Mouse (Mus musculus) midbrain, embryonic 12.5 days (tissue): Measurements from ENCODE around the gene Lmbr1l. TPM values are rescaled to one million over a fixed set of nuclear protein-coding genes. Genes with fewer than 3 reads are reported as not detected.
A peak's percentile ranks its signal among the peaks of the same experiment; 100 is the strongest.

ENCODE experiments used
- ATAC-seq: fragments of 200-750 bp; cut with Nextera tagmentation; 2 replicates; pipeline ENCODE4 v1.8.0; 2017; ENCODE audit warnings: low read depth, moderate TSS enrichment, moderate library complexity; ENCODE audit not compliant: low FRiP score
- H3K27ac ChIP-seq: fragments of 300-500 bp; sonication (generic); replicated peaks from 2 replicates; pipeline ENCODE4 v1.5.1; 2016; ENCODE audit warnings: mild to moderate bottlenecking
- H3K27me3 ChIP-seq: fragments of 300-500 bp; sonication (generic); 2 replicates; pipeline ENCODE4 v1.6.1; 2016; ENCODE audit warnings: mild to moderate bottlenecking
- H3K36me3 ChIP-seq: fragments of 300-500 bp; sonication (generic); 2 replicates; pipeline ENCODE4 v1.6.1; 2016
- H3K4me1 ChIP-seq: fragments of 300-500 bp; sonication (generic); 2 replicates; pipeline ENCODE4 v1.6.1; 2016
- H3K4me2 ChIP-seq: fragments of 300-500 bp; sonication (generic); replicated peaks from 2 replicates; pipeline ENCODE4 v1.6.1; 2016; ENCODE audit warnings: mild to moderate bottlenecking, moderate library complexity
- H3K4me3 ChIP-seq: fragments of 300-500 bp; sonication (generic); 2 replicates; pipeline ENCODE4 v1.5.1; 2016; ENCODE audit warnings: mild to moderate bottlenecking
- H3K9ac ChIP-seq: fragments of 300-500 bp; sonication (generic); replicated peaks from 2 replicates; pipeline ENCODE4 v1.6.1; 2016; ENCODE audit warnings: mild to moderate bottlenecking, moderate library complexity
- H3K9me3 ChIP-seq: fragments of 300-500 bp; sonication (generic); 2 replicates; pipeline ENCODE4 v1.6.1; 2016; ENCODE audit warnings: mild to moderate bottlenecking
- WGBS: fragments of 180-500 bp; shearing (Covaris S2); methylation state at CpG from one replicate; pipeline ENCODE4 v1.1.7; 2016; 5-methylcytosine and 5-hydroxymethylcytosine counted together
- polyA plus RNA-seq: library from polyadenylated mRNA; unstranded; fragments of >200 nt; fragmentation: Nextera tagmentation; extraction: Ambion mirVana; gene quantifications from 2 replicates; pipeline ENCODE4 v1.2.1, GENCODE M21; 2016

Lmbr1l gene
- polyA plus RNA-seq, 1 experiment from 2014 or later, result 37.1 TPM

- 47% methylated on average over 6 of the region's 6 CpGs for whole genome bisulfite sequencing
- no peaks in the 10 kb centered on the region for H3K36me3 ChIP-seq
- ATAC-seq, result no peak
- no peak overlapping the region for H3K27ac ChIP-seq
- H3K9ac ChIP-seq, result no peak overlapping the region
- H3K4me1 ChIP-seq, result peaks cover 31% of the 10 kb centered on the region
- no peaks in the 10 kb centered on the region for H3K9me3 ChIP-seq
- peaks cover 64% of the 10 kb centered on the region for H3K27me3 ChIP-seq
- no peak overlapping the region for H3K4me3 ChIP-seq
- H3K4me2 ChIP-seq, result no peak overlapping the region
Observed at GRCm38 (mm10) chr15:98891907-98892606, 26.0 kb downstream of the Lmbr1l start.

DNA sequence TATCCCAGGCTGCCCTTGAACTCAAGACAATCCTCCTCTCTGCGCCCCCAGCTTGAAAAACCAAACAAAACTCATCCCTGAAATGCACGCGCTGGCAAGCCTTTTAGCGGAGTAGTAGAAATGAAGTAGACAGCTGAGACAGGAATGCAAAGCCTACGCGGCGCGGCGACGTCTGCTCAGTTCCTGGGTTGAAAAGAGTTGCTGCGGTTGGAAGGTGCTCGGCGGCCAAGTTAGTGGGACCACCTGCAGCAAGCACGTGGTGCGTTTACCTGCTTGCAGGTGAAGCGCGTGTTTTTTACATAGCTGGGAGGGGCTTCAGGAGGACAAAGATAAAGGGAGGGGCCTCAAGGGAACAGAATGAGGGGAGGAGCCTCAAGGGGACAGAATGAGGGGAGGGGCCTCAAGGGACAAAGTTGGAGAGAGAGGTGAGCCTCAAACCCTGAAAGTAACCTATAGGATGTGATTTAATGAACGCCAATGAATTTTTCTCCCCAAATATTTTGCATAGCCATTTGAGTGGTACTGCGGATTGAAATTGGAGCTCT lies 26.8 kb downstream of the Lmbr1l start:
- Histone ChIP-seq H3K27ac (no peak overlapping the region), H3K4me3 (no peak overlapping the region), H3K4me1 (peaks cover 27% of the 10 kb centered on the region), H3K9me3 (no peaks in the 10 kb centered on the region), H3K27me3 (peaks cover 59% of the 10 kb centered on the region), H3K9ac (no peak overlapping the region), H3K36me3 (no peaks in the 10 kb centered on the region), H3K4me2 (no peak overlapping the region)
- WGBS, result 8% methylated on average over 19 of the region's 19 CpGs
- no peak for ATAC-seq

GRCm38 (mm10) chr15:98887526-98887925 lies 30.5 kb downstream of the Lmbr1l start:
- 89% methylated on average over 7 of the region's 7 CpGs for WGBS
- peaks cover 22% of the 10 kb centered on the region for H3K27me3 ChIP-seq
- no peaks in the 10 kb centered on the region for H3K36me3 ChIP-seq
- no peak overlapping the region for H3K27ac ChIP-seq
- H3K9me3 ChIP-seq, result no peaks in the 10 kb centered on the region
- H3K4me2 ChIP-seq, result no peak overlapping the region
- ATAC-seq, result no peak
- H3K9ac ChIP-seq, result no peak overlapping the region
- H3K4me3 ChIP-seq, result no peak overlapping the region
- H3K4me1 ChIP-seq, result no peaks in the 10 kb centered on the region

DNA sequence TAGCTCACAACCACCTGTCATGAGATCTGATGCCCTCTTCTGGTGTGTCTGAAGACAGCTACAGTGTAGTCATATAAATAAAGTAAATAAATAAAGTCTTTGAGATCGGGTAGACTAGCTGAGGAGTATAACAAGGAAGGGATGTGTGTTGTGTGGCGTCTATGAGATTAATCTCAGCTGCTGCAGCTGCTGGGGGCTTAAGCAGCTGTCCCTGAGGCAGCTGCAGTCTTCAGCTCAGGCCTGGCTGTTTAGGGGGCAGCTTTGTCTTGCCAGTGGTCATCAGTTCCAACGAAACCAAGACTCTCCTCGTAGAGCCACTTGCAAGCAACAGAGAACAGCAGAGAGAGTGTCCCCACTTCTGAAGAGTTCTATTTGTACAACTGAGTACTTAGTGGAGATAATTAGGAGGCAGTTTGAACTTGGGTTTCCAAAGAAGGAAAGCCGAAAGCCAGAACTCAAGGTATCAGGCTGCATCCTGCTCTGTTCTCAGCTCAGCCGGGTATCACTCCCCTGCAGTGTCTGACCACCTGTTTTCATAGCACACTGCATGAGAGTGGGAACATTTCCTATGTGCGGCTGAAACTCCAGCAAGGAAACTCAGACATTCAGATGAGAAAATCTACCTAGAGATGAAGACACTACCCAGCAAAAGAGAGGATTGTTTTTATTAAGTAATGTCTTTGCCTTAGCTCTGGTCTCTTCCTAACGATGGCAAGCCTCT lies 31.2 kb downstream of the Lmbr1l start:
- no peak overlapping the region for H3K27ac ChIP-seq
- no peak overlapping the region for H3K9ac ChIP-seq
- H3K4me1 ChIP-seq, result peaks cover under 1% of the 10 kb centered on the region; the same call in 1 of the 2 replicates
- ATAC-seq, result no peak
- H3K9me3 ChIP-seq, result no peaks in the 10 kb centered on the region
- H3K4me3 ChIP-seq, result no peak overlapping the region
- H3K36me3 ChIP-seq, result no peaks in the 10 kb centered on the region
- WGBS, result 63% methylated on average over 8 of the region's 8 CpGs
- peaks cover 15% of the 10 kb centered on the region for H3K27me3 ChIP-seq
- H3K4me2 ChIP-seq, result no peak overlapping the region

- Histone ChIP-seq H3K27ac (no peak overlapping the region), H3K9ac (no peak overlapping the region), H3K27me3 (0 out of 2 replicates have a peak, but pooled peaks cover 4% of the 10 kb centered on the region), H3K4me3 (no peak overlapping the region), H3K4me2 (no peak overlapping the region), H3K4me1 (peaks cover 22% of the 10 kb centered on the region), H3K36me3 (no peaks in the 10 kb centered on the region), H3K9me3 (no peaks in the 10 kb centered on the region)
- 78% methylated on average over 1 of the region's 1 CpGs for WGBS
- no peak for ATAC-seq
Observed at GRCm38 (mm10) chr15:98884106-98884505, 33.9 kb downstream of the Lmbr1l start.

- Histone ChIP-seq H3K4me1 (peaks cover 24% of the 10 kb centered on the region), H3K27ac (no peak overlapping the region), H3K4me2 (no peak overlapping the region), H3K9ac (no peak overlapping the region), H3K27me3 (0 out of 2 replicates have a peak, but pooled peaks cover 4% of the 10 kb centered on the region), H3K36me3 (no peaks in the 10 kb centered on the region), H3K4me3 (no peak overlapping the region), H3K9me3 (no peaks in the 10 kb centered on the region)
- ATAC-seq, result no peak
Observed at GRCm38 (mm10) chr15:98883661-98884060, 34.4 kb downstream of the Lmbr1l start.

GRCm38 (mm10) chr15:98881656-98882008 lies 36.4 kb downstream of the Lmbr1l start:
- WGBS, result 5% methylated on average over 5 of the region's 5 CpGs
- peaks cover 24% of the 10 kb centered on the region for H3K4me1 ChIP-seq
- H3K4me3 ChIP-seq, result peak overlapping the region; percentile 69
- H3K9ac ChIP-seq, result no peak overlapping the region
- peak overlapping the region; percentile 16; the same call in 1 of the 2 replicates for H3K27ac ChIP-seq
- 0 out of 2 replicates have a peak, but pooled peaks cover 4% of the 10 kb centered on the region for H3K27me3 ChIP-seq
- H3K9me3 ChIP-seq, result no peaks in the 10 kb centered on the region
- peak overlapping the region; percentile 90 for H3K4me2 ChIP-seq
- no peaks in the 10 kb centered on the region for H3K36me3 ChIP-seq
- peak; percentile 45; the same call in 1 of the 2 replicates for ATAC-seq

GRCm38 (mm10) chr15:98880978-98881655 lies 36.9 kb downstream of the Lmbr1l start:
- WGBS, result under 1% methylated on average over 47 of the region's 48 CpGs
- no peaks in the 10 kb centered on the region for H3K36me3 ChIP-seq

GRCm38 (mm10) chr15:98877331-98877730 lies 40.7 kb downstream of the Lmbr1l start:
- H3K36me3 ChIP-seq, result no peaks in the 10 kb centered on the region
- H3K4me3 ChIP-seq, result no peak overlapping the region
- peaks cover 31% of the 10 kb centered on the region for H3K4me1 ChIP-seq
- H3K9ac ChIP-seq, result no peak overlapping the region
- H3K27ac ChIP-seq, result no peak overlapping the region
- WGBS, result 14% methylated on average over 3 of the region's 3 CpGs
- no peak for ATAC-seq
- no peaks in the 10 kb centered on the region for H3K27me3 ChIP-seq
- H3K9me3 ChIP-seq, result no peaks in the 10 kb centered on the region
- H3K4me2 ChIP-seq, result no peak overlapping the region

More at GRCm38 (mm10) chr15:98880978-98881655, 36.9 kb downstream of the Lmbr1l start:
- Histone ChIP-seq H3K4me2 (peak overlapping the region; percentile 90), H3K9ac (peak overlapping the region; percentile 78), H3K9me3 (no peaks in the 10 kb centered on the region), H3K27me3 (no peaks in the 10 kb centered on the region), H3K4me3 (peak overlapping the region; percentile 69), H3K27ac (peak overlapping the region; percentile 87), H3K4me1 (peaks cover 24% of the 10 kb centered on the region)
- peak; percentile 97 for ATAC-seq

DNA sequence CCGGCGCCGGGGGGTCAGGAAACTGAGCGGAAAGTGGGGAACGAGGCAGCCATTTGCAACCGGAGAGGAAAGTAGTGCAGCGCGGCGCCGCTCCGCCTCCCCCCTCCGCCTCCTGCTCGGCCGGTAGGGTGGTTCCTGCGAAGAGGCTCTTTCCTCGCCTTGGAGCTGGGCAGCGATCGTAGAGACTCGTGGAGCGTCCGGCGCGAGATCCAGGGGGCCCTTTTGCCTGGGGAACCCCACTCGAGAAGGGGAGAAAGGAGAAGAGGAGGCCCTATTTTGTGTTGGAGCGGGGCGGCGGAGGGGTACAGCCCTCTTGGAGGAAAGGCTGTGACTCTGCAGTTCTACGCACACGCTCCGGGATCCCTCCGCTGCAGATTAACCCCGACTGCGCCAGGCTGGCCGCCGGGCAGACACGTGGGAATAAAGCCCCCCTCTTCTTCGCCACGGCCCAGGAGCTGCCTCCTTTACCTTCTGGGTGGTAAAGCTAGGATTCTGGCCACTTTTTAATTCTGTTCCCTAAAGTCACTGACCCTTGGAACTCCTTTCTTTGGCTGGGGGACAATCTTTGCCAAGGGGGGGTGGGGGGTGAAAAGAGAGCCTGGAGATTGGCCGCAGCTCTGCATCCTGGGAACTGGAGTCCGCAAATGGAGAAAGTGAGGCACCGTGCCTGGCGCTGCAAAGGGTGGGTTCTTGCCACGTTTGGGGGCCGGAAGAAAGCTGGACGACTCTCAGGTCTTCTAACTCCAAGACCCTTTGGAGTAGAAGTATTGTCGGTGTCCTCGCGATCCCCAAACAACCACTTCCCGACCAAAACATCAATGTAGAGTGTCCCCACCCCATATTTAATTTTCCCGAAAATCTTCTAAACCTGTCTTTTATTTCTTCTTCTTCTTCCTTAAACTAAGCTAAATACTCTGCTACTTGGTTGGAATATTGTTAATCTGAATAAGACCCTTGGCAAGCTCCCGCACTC lies 45.8 kb downstream of the Lmbr1l start:
- Histone ChIP-seq H3K4me2 (peak overlapping the region; percentile 99), H3K4me3 (peak overlapping the region; percentile 99), H3K9me3 (no peaks in the 10 kb centered on the region), H3K36me3 (no peaks in the 10 kb centered on the region), H3K27ac (peak overlapping the region; percentile 96), H3K4me1 (peaks cover 40% of the 10 kb centered on the region), H3K27me3 (no peaks in the 10 kb centered on the region), H3K9ac (peak overlapping the region; percentile 99)
- ATAC-seq, result peak; percentile 87
- WGBS, result 1% methylated on average over 51 of the region's 51 CpGs
